Mouse (Mus musculus) CH12.LX (cell line): ENCODE data around the gene Per1.

Source experiments
- CTCF ChIP-seq, 2 experiments: IDR thresholded peaks in 1 of 2; conservative IDR thresholded peaks in 1 of 2; 2 replicates each; pipeline ENCODE4 v1.5.1; 2011 to 2012; ENCODE audit warnings: low read depth in 2 of 2, low read length in 2 of 2, improper control_type of control experiment in 1 of 2, inconsistent platforms in 1 of 2, mild to moderate bottlenecking in 1 of 2, moderate library complexity in 1 of 2
- ELF1 ChIP-seq: IDR thresholded peaks from 2 replicates; pipeline ENCODE4 v1.6.1; 2014; ENCODE audit warnings: low read depth, mild to moderate bottlenecking, inconsistent platforms, low read length, improper control_type of control experiment
- EP300 ChIP-seq: IDR thresholded peaks from 2 replicates; pipeline ENCODE4 v1.6.1; 2011; ENCODE audit warnings: low read length, improper control_type of control experiment
- MYC ChIP-seq: IDR thresholded peaks from 2 replicates; pipeline ENCODE4 v1.6.1; 2011; ENCODE audit warnings: low read depth, mild to moderate bottlenecking, improper control_type of control experiment, low read length
- NELFE ChIP-seq: IDR thresholded peaks from 2 replicates; pipeline ENCODE4 v1.6.1; 2011; ENCODE audit warnings: low read depth, low read length, improper control_type of control experiment
- POLR2A ChIP-seq: IDR thresholded peaks from 2 replicates; pipeline ENCODE4 v1.6.1; 2011; ENCODE audit warnings: low read depth, mild to moderate bottlenecking, improper control_type of control experiment, low read length
- SIN3A ChIP-seq: IDR thresholded peaks from 2 replicates; pipeline ENCODE4 v1.6.1; 2012; ENCODE audit warnings: low read length, improper control_type of control experiment, inconsistent platforms
- USF2 ChIP-seq: conservative IDR thresholded peaks from 2 replicates; pipeline ENCODE4 v1.6.1; 2011; ENCODE audit warnings: low read depth, low read length, improper control_type of control experiment

DNA sequence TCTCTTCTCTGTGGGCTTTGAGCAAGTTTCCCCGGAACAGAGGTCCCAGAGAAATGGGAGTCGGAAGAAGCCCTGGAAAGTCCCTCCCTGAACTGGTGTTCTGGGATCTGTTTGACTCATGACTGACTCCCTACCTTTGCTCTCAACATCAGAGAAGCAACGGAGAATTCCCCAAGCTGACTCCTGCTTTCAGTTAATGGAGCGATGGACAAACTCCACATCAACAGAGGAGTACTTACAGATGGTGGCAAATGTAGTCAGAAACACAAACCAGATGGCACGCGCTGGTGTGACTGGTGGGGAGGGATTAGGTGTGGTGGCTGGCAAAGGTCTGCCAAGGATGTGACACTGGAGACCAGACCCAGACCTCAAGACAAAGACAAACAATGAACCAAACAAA, 56.0 kb downstream of the Per1 start:
- no peak for TF ChIP-seq NELFE
- TF ChIP-seq CTCF (conservative IDR thresholded peaks at IDR 0.05 in 1 of 2, IDR thresholded peaks at IDR 0.05 in 1 of 2; ENCODE audit: low read depth in 2 of 2, low read length in 2 of 2) = no peak
- no peak for TF ChIP-seq USF2
- no peak for TF ChIP-seq ELF1
- TF ChIP-seq POLR2A = no peak
- no peak for TF ChIP-seq MYC
- TF ChIP-seq EP300 = no peak
- TF ChIP-seq SIN3A = no peak
